Mouse (Mus musculus): Measurements from ENCODE around the gene Gnat2.

GRCm38 (mm10) chr3:108044394-108045140 is 48.0 kb upstream of the Gnat2 start, which contains the start of gene Gstm4:
- TF ChIP-seq POLR2A (IDR thresholded peaks at IDR 0.05; ENCODE audit: insufficient read length, low read depth) (peak; percentile 20), POLR2AphosphoS2 (IDR thresholded peaks at IDR 0.05; ENCODE audit: insufficient read length, low read depth) (no peak), USF1 (IDR thresholded peaks at IDR 0.05; ENCODE audit: low read depth) (no peak), MYOD1 (IDR thresholded peaks at IDR 0.05; ENCODE audit: control insufficient read depth in 1 of 3, insufficient read length in 2 of 3, low read depth in 2 of 3) (no peak), MYOG (IDR thresholded peaks at IDR 0.05; ENCODE audit: control insufficient read depth in 1 of 3, insufficient read depth in 1 of 3, insufficient read length in 2 of 3, low read depth in 2 of 3) (no peak), REST (IDR thresholded peaks at IDR 0.05; ENCODE audit: insufficient read depth, insufficient read length) (no peak), MAX (IDR thresholded peaks at IDR 0.05; ENCODE audit: low read depth) (no peak), CEBPB (IDR thresholded peaks at IDR 0.05; ENCODE audit: insufficient read depth, poor library complexity, severe bottlenecking) (no peak), E2F4 (IDR thresholded peaks at IDR 0.05; ENCODE audit: insufficient read depth) (no peak), TCF12 (IDR thresholded peaks at IDR 0.05; ENCODE audit: insufficient read depth, poor library complexity, severe bottlenecking) (no peak)

Measured in myocyte (in vitro differentiated cells).